Mouse (Mus musculus): ENCODE measurements around the gene Wdfy4. TPM values are rescaled to one million over a fixed set of nuclear protein-coding genes. Genes with fewer than 3 reads are reported as not detected.

Gene Wdfy4
- total RNA-seq, 2 experiments from 2014 or later = 2.3 to 2.7 TPM

- intact Hi-C loops (cut with DNase I) = no loop called here
- no peak for DNase-seq (ENCODE audit: low spot score)
These were observed 269.9 kb downstream of the Wdfy4 start for GRCm38 (mm10) chr14:32915360-32915759.

- DNase-seq (ENCODE audit: low spot score) = no peak
- intact Hi-C loops (cut with DNase I) = no loop called here
These were observed 274.1 kb downstream of the Wdfy4 start for GRCm38 (mm10) chr14:32911187-32911586.

Other genes with a start within 250 kb of the Wdfy4 start
- gene Lrrc18, start 194.1 kb downstream of the Wdfy4 start, total RNA-seq (2021) = under 1 TPM; 0.31 to 0.39 TPM
- 1 to 10 TPM; 1.5 to 2.1 TPM for gene Arhgap22, start 28.5 kb upstream of the Wdfy4 start, total RNA-seq (2021)